Mouse (Mus musculus): ENCODE data around the gene Glis2. TPM values are rescaled to one million over a fixed set of nuclear protein-coding genes. Genes with fewer than 3 reads are reported as not detected.
A peak's percentile ranks its signal among the peaks of the same experiment; 100 is the strongest.

Gene Glis2
- polyA plus RNA-seq, 1 experiment: 23.6 TPM

- H3K4me3 ChIP-seq (ENCODE audit: insufficient read depth, poor library complexity, severe bottlenecking): no peak overlapping the region
- no peaks in the 10 kb centered on the region for H3K79me3 ChIP-seq (ENCODE audit: low read depth)
- no peak overlapping the region for H3ac ChIP-seq (ENCODE audit: control insufficient read depth, insufficient read length, low read depth)
Observed at GRCm38 (mm10) chr16:4632050-4632449, 37.5 kb downstream of the Glis2 start.

GRCm38 (mm10) chr16:4633661-4634060, 39.1 kb downstream of the Glis2 start:
- Histone ChIP-seq H3K36me3 (ENCODE audit: control insufficient read depth, insufficient read depth) (no peaks in the 10 kb centered on the region), H3ac (ENCODE audit: control insufficient read depth, insufficient read length, low read depth) (no peak overlapping the region), H3K79me2 (ENCODE audit: control insufficient read depth, insufficient read depth) (no peaks in the 10 kb centered on the region), H3K27me3 (ENCODE audit: control insufficient read depth, insufficient read depth, insufficient read length) (no peaks in the 10 kb centered on the region), H3K79me3 (ENCODE audit: low read depth) (no peaks in the 10 kb centered on the region), H3K4me3 (ENCODE audit: insufficient read depth, poor library complexity, severe bottlenecking) (no peak overlapping the region)
- no peak for TF ChIP-seq CEBPB (IDR thresholded peaks at IDR 0.05; ENCODE audit: low read depth)
- no peak for TF ChIP-seq MYOD1 (IDR thresholded peaks at IDR 0.05; ENCODE audit: control insufficient read depth, insufficient read length, low read depth)
- TF ChIP-seq FOSL1 (IDR thresholded peaks at IDR 0.05; ENCODE audit: insufficient read depth, low read length, poor library complexity, severe bottlenecking): no peak
- TF ChIP-seq USF1 (IDR thresholded peaks at IDR 0.05; ENCODE audit: low read depth): no peak
- no peak for TF ChIP-seq MYOG (IDR thresholded peaks at IDR 0.05; ENCODE audit: control insufficient read depth, extremely low read depth, insufficient read length)
- no peak for TF ChIP-seq CTCF (IDR thresholded peaks at IDR 0.05; ENCODE audit: control insufficient read depth, insufficient read depth, insufficient read length)
- no peak for TF ChIP-seq MAX (IDR thresholded peaks at IDR 0.05)

More at GRCm38 (mm10) chr16:4632050-4632449, 37.5 kb downstream of the Glis2 start:
- Histone ChIP-seq H3K36me3 (ENCODE audit: control insufficient read depth, insufficient read depth) (no peaks in the 10 kb centered on the region), H3K79me2 (ENCODE audit: control insufficient read depth, insufficient read depth) (no peaks in the 10 kb centered on the region), H3K27me3 (ENCODE audit: control insufficient read depth, insufficient read depth, insufficient read length) (no peaks in the 10 kb centered on the region)
- no peak for TF ChIP-seq MYOG (IDR thresholded peaks at IDR 0.05; ENCODE audit: control insufficient read depth, extremely low read depth, insufficient read length)
- no peak for TF ChIP-seq MAX (IDR thresholded peaks at IDR 0.05)
- TF ChIP-seq USF1 (IDR thresholded peaks at IDR 0.05; ENCODE audit: low read depth): no peak
- TF ChIP-seq MYOD1 (IDR thresholded peaks at IDR 0.05; ENCODE audit: control insufficient read depth, insufficient read length, low read depth): no peak
- TF ChIP-seq CEBPB (IDR thresholded peaks at IDR 0.05; ENCODE audit: low read depth): no peak
- TF ChIP-seq CTCF (IDR thresholded peaks at IDR 0.05; ENCODE audit: control insufficient read depth, insufficient read depth, insufficient read length): peak; percentile 25
- TF ChIP-seq FOSL1 (IDR thresholded peaks at IDR 0.05; ENCODE audit: insufficient read depth, low read length, poor library complexity, severe bottlenecking): no peak

GRCm38 (mm10) chr16:4634681-4635080, 40.2 kb downstream of the Glis2 start:
- H3K36me3 ChIP-seq (ENCODE audit: control insufficient read depth, insufficient read depth): no peaks in the 10 kb centered on the region
- no peak overlapping the region for H3ac ChIP-seq (ENCODE audit: control insufficient read depth, insufficient read length, low read depth)
- no peaks in the 10 kb centered on the region for H3K27me3 ChIP-seq (ENCODE audit: control insufficient read depth, insufficient read depth, insufficient read length)
- no peak overlapping the region for H3K4me3 ChIP-seq (ENCODE audit: insufficient read depth, poor library complexity, severe bottlenecking)
- peaks cover under 1% of the 10 kb centered on the region for H3K79me2 ChIP-seq (ENCODE audit: control insufficient read depth, insufficient read depth)
- TF ChIP-seq FOSL1 (IDR thresholded peaks at IDR 0.05; ENCODE audit: insufficient read depth, low read length, poor library complexity, severe bottlenecking): no peak
- no peak for TF ChIP-seq MYOG (IDR thresholded peaks at IDR 0.05; ENCODE audit: control insufficient read depth, extremely low read depth, insufficient read length)
- no peak for TF ChIP-seq CTCF (IDR thresholded peaks at IDR 0.05; ENCODE audit: control insufficient read depth, insufficient read depth, insufficient read length)
- TF ChIP-seq MYOD1 (IDR thresholded peaks at IDR 0.05; ENCODE audit: control insufficient read depth, insufficient read length, low read depth): no peak
- no peak for TF ChIP-seq USF1 (IDR thresholded peaks at IDR 0.05; ENCODE audit: low read depth)
- TF ChIP-seq CEBPB (IDR thresholded peaks at IDR 0.05; ENCODE audit: low read depth): no peak
- no peak for TF ChIP-seq MAX (IDR thresholded peaks at IDR 0.05)
- H3K79me3 ChIP-seq (ENCODE audit: low read depth): no peaks in the 10 kb centered on the region

GRCm38 (mm10) chr16:4635760-4636159, 41.2 kb downstream of the Glis2 start:
- no peak overlapping the region for H3ac ChIP-seq (ENCODE audit: control insufficient read depth, insufficient read length, low read depth)
- no peaks in the 10 kb centered on the region for H3K36me3 ChIP-seq (ENCODE audit: control insufficient read depth, insufficient read depth)
- H3K4me3 ChIP-seq (ENCODE audit: insufficient read depth, poor library complexity, severe bottlenecking): no peak overlapping the region
- H3K79me2 ChIP-seq (ENCODE audit: control insufficient read depth, insufficient read depth): peaks cover 11% of the 10 kb centered on the region
- no peaks in the 10 kb centered on the region for H3K27me3 ChIP-seq (ENCODE audit: control insufficient read depth, insufficient read depth, insufficient read length)
- peaks cover 4% of the 10 kb centered on the region for H3K79me3 ChIP-seq (ENCODE audit: low read depth)
- no peak for TF ChIP-seq MYOG (IDR thresholded peaks at IDR 0.05; ENCODE audit: control insufficient read depth, extremely low read depth, insufficient read length)
- no peak for TF ChIP-seq FOSL1 (IDR thresholded peaks at IDR 0.05; ENCODE audit: insufficient read depth, low read length, poor library complexity, severe bottlenecking)
- TF ChIP-seq USF1 (IDR thresholded peaks at IDR 0.05; ENCODE audit: low read depth): no peak
- TF ChIP-seq MAX (IDR thresholded peaks at IDR 0.05): no peak
- TF ChIP-seq CEBPB (IDR thresholded peaks at IDR 0.05; ENCODE audit: low read depth): no peak
- TF ChIP-seq MYOD1 (IDR thresholded peaks at IDR 0.05; ENCODE audit: control insufficient read depth, insufficient read length, low read depth): no peak
- no peak for TF ChIP-seq CTCF (IDR thresholded peaks at IDR 0.05; ENCODE audit: control insufficient read depth, insufficient read depth, insufficient read length)

GRCm38 (mm10) chr16:4638891-4639390, 44.4 kb downstream of the Glis2 start:
- Histone ChIP-seq H3K4me3 (ENCODE audit: insufficient read depth, poor library complexity, severe bottlenecking) (no peak overlapping the region), H3K27me3 (ENCODE audit: control insufficient read depth, insufficient read depth, insufficient read length) (no peaks in the 10 kb centered on the region), H3K79me3 (ENCODE audit: low read depth) (peaks cover 20% of the 10 kb centered on the region), H3K79me2 (ENCODE audit: control insufficient read depth, insufficient read depth) (peaks cover 41% of the 10 kb centered on the region), H3ac (ENCODE audit: control insufficient read depth, insufficient read length, low read depth) (no peak overlapping the region), H3K36me3 (ENCODE audit: control insufficient read depth, insufficient read depth) (no peaks in the 10 kb centered on the region)
- TF ChIP-seq MYOD1 (IDR thresholded peaks at IDR 0.05; ENCODE audit: control insufficient read depth, insufficient read length, low read depth): no peak
- no peak for TF ChIP-seq MYOG (IDR thresholded peaks at IDR 0.05; ENCODE audit: control insufficient read depth, extremely low read depth, insufficient read length)
- no peak for TF ChIP-seq MAX (IDR thresholded peaks at IDR 0.05)
- TF ChIP-seq CEBPB (IDR thresholded peaks at IDR 0.05; ENCODE audit: low read depth): no peak
- no peak for TF ChIP-seq CTCF (IDR thresholded peaks at IDR 0.05; ENCODE audit: control insufficient read depth, insufficient read depth, insufficient read length)
- TF ChIP-seq USF1 (IDR thresholded peaks at IDR 0.05; ENCODE audit: low read depth): no peak
- TF ChIP-seq FOSL1 (IDR thresholded peaks at IDR 0.05; ENCODE audit: insufficient read depth, low read length, poor library complexity, severe bottlenecking): no peak

All from C2C12 (cell line).